Mouse (Mus musculus) spleen, adult 2 months (tissue): Measurements from ENCODE around the gene Egfem1.

ENCODE experiments used
- CTCF ChIP-seq: fragments of 200-500 bp; IDR thresholded peaks from 2 replicates; pipeline ENCODE4 v1.5.1; 2011; ENCODE audit warnings: mild to moderate bottlenecking, inconsistent platforms; ENCODE audit not compliant: insufficient read depth, insufficient read length, insufficient replicate concordance; ENCODE audit errors: extremely low read depth
- POLR2A ChIP-seq: fragments of 200-500 bp; IDR thresholded peaks from 2 replicates; pipeline ENCODE4 v1.6.1; 2011; ENCODE audit warnings: low read depth, low read length, inconsistent platforms

- no peak for TF ChIP-seq POLR2A
- no peak for TF ChIP-seq CTCF
These were observed 28.5 kb downstream of the Egfem1 start for GRCm38 (mm10) chr3:29110321-29110720.
